Mouse (Mus musculus): ENCODE measurements at regions not wholly inside any gene's neighbourhood (a gene's known extent, or its start where the extent isn't known, plus 50 kb on each side); places are given as distances from the start of the nearest gene placed in this dataset.

DNA sequence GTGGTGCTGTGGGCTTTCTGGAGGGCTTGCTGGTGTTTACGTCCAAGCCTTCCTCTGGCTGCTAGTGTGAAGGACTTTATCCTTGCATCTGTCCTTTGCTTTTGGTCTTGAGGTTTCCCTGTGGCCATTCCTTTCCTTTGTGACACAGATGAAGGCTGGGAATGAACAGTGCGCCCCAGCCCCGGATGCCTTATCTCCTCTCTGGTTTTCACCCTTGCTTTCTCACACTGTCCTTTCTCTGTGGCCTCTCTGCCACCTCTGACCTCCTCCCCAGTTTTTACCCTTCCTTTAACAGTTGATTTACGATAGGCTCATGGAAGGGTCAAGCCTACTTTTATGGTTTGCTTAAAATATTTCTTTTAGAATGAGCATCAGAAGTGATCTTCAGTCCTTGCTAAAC lies 53.2 kb downstream of the Gas1 start:
- Histone ChIP-seq H3K4me1 (peaks cover 42% of the 10 kb centered on the region), H3K36me3 (no peaks in the 10 kb centered on the region), H3K4me2 (replicated peaks) (no peak overlapping the region), H3K9ac (no peak overlapping the region), H3K4me3 (no peak overlapping the region), H3K9me3 (0 out of 2 replicates have a peak, but pooled peaks cover 2% of the 10 kb centered on the region), H3K27me3 (peaks cover 10% of the 10 kb centered on the region; the same call in 1 of the 2 replicates), H3K27ac (no peak overlapping the region)
- 33% methylated on average over 4 of the region's 4 CpGs for WGBS
- no peak for ATAC-seq (ENCODE audit: low FRiP score, low read depth)

DNA sequence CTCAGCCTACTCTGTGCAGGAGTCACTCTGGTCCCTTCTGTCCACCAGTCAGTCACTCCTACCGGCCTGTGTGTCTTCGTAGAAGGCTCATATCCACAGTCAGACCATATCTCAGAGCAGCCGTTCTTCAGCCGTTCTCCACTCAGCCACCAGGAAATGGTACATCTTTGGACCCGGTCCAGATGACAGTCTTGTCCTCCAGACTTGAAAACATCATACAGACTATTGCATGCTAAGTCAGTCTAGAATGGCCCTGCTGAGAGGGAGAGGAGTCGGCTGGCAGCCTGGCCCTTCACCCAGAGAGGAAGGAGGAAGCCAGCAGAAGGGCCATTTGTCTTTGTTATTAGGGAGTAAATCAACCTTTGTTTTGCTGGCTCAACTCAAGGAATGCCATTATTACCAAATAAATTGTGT lies 54.0 kb downstream of the Gas1 start:
- Histone ChIP-seq H3K27ac (no peak overlapping the region), H3K9ac (0 out of 2 replicates have a peak overlapping the region, but pooled peaks have one; percentile 19), H3K9me3 (0 out of 2 replicates have a peak, but pooled peaks cover 3% of the 10 kb centered on the region), H3K36me3 (no peaks in the 10 kb centered on the region), H3K4me1 (peaks cover 42% of the 10 kb centered on the region), H3K4me3 (no peak overlapping the region), H3K27me3 (peaks cover 10% of the 10 kb centered on the region; the same call in 1 of the 2 replicates), H3K4me2 (replicated peaks) (peak overlapping the region; percentile 21)
- 26% methylated on average over 6 of the region's 6 CpGs for WGBS
- ATAC-seq (ENCODE audit: low FRiP score, low read depth), result no peak

DNA sequence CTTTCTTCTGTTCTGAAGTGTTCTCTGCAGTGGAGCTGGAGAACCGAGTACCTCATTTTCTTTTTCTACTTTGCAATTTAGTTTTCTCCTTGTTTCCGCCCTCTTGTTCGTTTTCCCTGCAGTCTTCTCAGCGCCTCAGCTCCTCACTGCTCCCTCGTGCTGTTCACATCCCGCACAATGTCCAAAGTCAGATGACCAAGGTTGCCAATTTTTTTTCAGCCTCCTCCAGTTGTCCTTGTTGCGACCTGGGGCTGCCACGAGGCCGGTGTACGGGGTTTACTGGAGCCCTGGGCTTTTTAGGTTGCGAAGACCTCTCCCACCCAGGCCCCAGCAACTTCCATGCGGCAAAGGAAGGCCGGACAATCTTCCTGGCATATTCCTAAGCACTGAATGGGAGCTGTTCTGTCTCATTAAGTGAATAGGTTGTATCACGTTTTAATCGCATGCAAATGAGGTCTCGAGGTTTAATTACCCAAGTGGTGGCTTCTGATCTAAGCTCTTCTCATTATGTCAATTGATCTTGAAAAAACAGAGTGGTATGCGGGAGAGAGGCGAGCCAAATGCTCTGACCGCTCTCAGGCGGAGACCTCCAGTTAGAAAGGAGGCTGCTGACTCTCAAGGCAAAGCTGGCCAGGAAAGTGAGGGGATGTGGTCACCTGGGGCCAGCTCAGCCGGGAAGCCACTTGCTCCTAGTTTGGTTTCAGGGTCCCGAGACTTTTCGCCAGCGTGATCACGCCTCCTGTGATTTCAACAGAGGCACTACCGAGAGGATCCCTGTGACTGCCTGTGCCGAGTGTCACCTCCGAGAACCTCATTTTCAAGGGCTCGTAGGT lies 54.6 kb downstream of the Gas1 start:
- H3K4me3 ChIP-seq, result no peak overlapping the region
- no peak overlapping the region for H3K27ac ChIP-seq
- ATAC-seq (ENCODE audit: low FRiP score, low read depth), result no peak
- peaks cover 9% of the 10 kb centered on the region; the same call in 1 of the 2 replicates for H3K27me3 ChIP-seq
- peaks cover 42% of the 10 kb centered on the region for H3K4me1 ChIP-seq
- 0 out of 2 replicates have a peak overlapping the region, but pooled peaks have one; percentile 19 for H3K9ac ChIP-seq
- 35% methylated on average over 29 of the region's 29 CpGs for WGBS
- peak overlapping the region; percentile 21 for H3K4me2 ChIP-seq (replicated peaks)
- 0 out of 2 replicates have a peak, but pooled peaks cover 3% of the 10 kb centered on the region for H3K9me3 ChIP-seq
- H3K36me3 ChIP-seq, result no peaks in the 10 kb centered on the region

DNA sequence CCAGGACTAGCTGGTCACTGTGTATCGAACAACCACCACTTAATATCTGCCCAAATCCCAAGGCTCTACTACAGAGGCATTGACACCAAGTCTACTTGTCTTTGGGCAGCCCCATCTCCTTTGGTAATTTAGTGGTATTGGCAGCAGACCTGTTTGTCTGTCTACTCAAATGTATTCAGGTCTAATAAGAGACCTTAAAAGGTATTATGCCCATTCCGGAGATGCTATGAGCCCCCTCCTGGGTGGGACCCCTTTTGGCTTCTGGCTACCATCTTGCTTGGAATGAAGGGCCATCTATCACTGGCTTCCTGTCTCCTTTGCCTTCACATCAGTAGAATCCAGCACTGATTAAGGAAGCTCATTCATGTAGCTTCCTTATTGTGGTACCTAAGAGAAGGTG lies 65.7 kb downstream of the Gas1 start:
- no peaks in the 10 kb centered on the region for H3K27me3 ChIP-seq
- H3K27ac ChIP-seq, result peak overlapping the region; percentile 95
- no peak for ATAC-seq (ENCODE audit: low FRiP score, low read depth)
- no peaks in the 10 kb centered on the region for H3K9me3 ChIP-seq
- H3K9ac ChIP-seq, result no peak overlapping the region
- H3K4me3 ChIP-seq, result no peak overlapping the region
- H3K4me2 ChIP-seq (replicated peaks), result no peak overlapping the region
- 85% methylated on average over 2 of the region's 2 CpGs for WGBS
- H3K36me3 ChIP-seq, result no peaks in the 10 kb centered on the region
- H3K4me1 ChIP-seq, result peaks cover 38% of the 10 kb centered on the region

DNA sequence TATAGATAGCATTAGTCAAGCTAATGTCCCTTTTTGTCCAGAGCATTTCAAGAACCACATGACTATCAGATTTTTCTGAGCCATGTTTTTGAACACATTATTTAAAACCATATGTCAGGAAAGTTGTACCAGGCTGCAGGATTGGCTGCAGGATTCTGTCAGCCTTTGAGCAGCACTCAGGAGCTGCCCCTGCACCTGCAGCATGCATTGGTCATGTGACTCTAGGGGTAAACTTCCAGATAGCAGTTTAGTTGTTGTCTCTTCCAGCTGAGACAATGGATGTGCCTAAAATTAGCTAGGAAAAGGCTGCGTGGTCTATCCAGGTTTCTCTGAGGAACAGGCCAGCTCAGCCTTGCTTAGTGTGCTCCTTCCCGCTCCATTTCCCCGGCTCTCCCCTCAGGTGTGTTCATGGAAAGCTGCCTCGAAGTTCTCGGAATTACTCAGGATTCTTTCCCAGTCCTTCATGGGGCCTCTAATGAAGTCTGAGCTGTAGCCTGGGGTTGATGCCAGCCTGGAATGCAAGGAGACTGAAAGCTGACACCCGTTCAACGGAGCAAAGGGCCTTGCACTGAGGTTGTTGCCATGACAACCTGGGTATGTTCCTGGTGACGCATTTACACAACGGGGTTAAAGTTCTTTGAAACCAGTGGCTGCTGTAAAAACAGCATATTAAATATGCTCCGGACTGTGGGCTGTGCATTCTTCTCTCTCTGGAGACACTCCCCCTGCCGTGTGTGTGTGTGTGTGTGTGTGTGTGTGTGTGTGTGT lies 66.9 kb downstream of the Gas1 start:
- no peak overlapping the region for H3K9ac ChIP-seq
- H3K9me3 ChIP-seq, result no peaks in the 10 kb centered on the region
- no peak overlapping the region for H3K4me3 ChIP-seq

DNA sequence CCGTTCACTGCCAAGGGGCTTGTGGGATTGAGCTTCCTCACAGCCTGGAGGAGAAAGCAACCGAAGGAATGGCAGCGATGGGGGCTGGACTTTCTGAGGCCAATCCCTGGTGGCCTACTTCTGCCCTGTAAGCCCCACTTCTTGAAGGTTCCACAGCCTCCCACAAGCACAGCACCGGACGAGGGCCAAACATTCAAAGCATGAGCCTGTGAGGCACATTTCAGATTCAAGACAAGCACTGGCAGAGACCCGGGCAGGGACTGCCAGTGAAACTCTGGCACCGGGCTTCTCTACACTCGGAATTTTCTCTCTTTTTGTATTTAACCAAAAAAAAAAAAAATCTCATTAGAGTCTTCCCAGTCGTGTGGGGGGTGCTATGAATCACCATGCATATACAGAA lies 71.9 kb downstream of the Gas1 start:
- H3K36me3 ChIP-seq, result no peaks in the 10 kb centered on the region
- H3K27me3 ChIP-seq, result no peaks in the 10 kb centered on the region
- no peak for ATAC-seq (ENCODE audit: low FRiP score, low read depth)
- WGBS, result 88% methylated on average over 9 of the region's 9 CpGs
- H3K4me2 ChIP-seq (replicated peaks), result no peak overlapping the region
- peaks cover 34% of the 10 kb centered on the region for H3K4me1 ChIP-seq
- H3K9ac ChIP-seq, result no peak overlapping the region
- no peak overlapping the region for H3K4me3 ChIP-seq
- H3K27ac ChIP-seq, result peak overlapping the region; percentile 10; the same call in 1 of the 2 replicates
- no peaks in the 10 kb centered on the region for H3K9me3 ChIP-seq

More for the DNA sequence above, 66.9 kb downstream of the Gas1 start:
- Histone ChIP-seq H3K4me1 (peaks cover 40% of the 10 kb centered on the region), H3K36me3 (no peaks in the 10 kb centered on the region), H3K27me3 (no peaks in the 10 kb centered on the region), H3K27ac (peak overlapping the region; percentile 95), H3K4me2 (replicated peaks) (peak overlapping the region; percentile 49)
- ATAC-seq (ENCODE audit: low FRiP score, low read depth), result peak; percentile 97
- whole genome bisulfite sequencing, result 2% methylated on average over 11 of the region's 11 CpGs

DNA sequence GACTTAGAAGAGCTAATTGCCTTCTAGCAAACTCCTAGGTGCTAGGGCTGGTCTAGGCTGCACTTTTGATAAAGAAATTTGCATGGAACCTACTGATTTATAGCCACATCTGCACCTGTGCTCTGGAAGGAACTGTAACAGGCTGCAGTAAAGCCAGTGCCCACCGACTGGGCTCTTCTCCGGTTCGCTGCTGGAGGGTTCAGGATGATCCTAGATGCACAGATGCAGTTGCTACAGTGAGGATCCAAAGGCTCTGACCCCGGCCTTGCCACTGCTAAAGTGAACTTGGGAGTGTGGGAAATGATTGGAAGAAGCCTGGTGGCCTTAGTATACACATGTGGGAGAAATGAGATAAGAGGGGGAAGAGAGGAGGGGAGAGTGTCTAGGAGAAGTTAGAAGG lies 75.5 kb downstream of the Gas1 start:
- WGBS, result 40% methylated on average over 4 of the region's 4 CpGs
- no peaks in the 10 kb centered on the region for H3K27me3 ChIP-seq
- H3K27ac ChIP-seq, result peak overlapping the region; percentile 73; the same call in 1 of the 2 replicates
- H3K9ac ChIP-seq, result no peak overlapping the region
- H3K4me3 ChIP-seq, result no peak overlapping the region
- H3K4me2 ChIP-seq (replicated peaks), result no peak overlapping the region
- peaks cover 55% of the 10 kb centered on the region for H3K4me1 ChIP-seq
- no peaks in the 10 kb centered on the region for H3K36me3 ChIP-seq
- H3K9me3 ChIP-seq, result no peaks in the 10 kb centered on the region
- no peak for ATAC-seq (ENCODE audit: low FRiP score, low read depth)

DNA sequence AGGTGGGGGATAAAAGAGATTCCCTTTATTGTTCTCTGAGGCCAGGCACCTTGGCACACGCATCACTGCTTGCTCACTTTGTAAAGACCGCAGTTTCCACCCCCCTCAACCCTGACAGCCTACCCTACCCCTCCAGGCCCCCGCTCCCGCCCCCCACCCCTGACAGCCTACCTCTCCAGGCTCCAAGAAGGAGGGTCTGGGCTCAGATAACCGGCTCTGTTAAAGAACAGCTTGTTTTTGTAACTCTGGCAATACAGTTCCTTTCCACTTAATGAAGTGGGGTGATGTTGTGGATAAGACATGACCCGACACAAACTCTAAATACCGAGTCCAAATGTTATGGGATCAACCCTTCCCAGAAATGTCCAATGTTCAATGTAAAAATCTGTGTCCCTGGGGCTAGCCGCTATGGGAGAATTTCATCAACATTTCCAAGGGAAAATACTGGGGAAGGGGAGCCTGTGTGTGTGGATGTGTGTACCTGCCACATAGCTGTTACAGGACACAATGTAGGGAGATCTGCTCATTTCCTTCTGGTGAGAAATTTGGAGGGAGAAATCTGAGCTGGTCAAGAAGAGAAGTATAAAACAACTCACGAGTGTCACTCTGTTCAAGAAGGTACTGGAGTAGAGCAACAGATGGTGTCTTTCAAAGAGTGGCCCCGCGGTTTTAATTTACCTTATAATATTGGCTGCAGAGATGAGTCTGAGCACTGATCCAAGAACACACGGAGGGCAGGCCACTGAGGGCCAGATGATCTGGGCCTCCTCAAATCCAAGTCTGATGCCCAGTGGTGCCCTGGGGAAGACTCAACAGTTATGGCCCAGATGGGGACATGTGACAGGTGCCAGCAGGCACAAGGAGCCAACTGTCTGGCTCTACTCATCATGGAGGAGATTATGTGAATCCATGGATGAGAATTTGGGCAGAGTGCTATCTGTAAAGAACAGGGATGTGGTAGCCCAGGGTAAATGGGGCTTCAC lies 76.7 kb downstream of the Gas1 start:
- peak overlapping the region; percentile 73 for H3K27ac ChIP-seq
- ATAC-seq (ENCODE audit: low FRiP score, low read depth), result peak; percentile 75; the same call in 1 of the 2 replicates
- H3K4me1 ChIP-seq, result peaks cover 67% of the 10 kb centered on the region
- no peak overlapping the region for H3K9ac ChIP-seq
- H3K27me3 ChIP-seq, result no peaks in the 10 kb centered on the region
- no peaks in the 10 kb centered on the region for H3K9me3 ChIP-seq
- H3K36me3 ChIP-seq, result no peaks in the 10 kb centered on the region
- no peak overlapping the region for H3K4me3 ChIP-seq
- 52% methylated on average over 12 of the region's 12 CpGs for WGBS
- peak overlapping the region; percentile 21; the same call in 1 of the 2 replicates for H3K4me2 ChIP-seq (replicated peaks)

DNA sequence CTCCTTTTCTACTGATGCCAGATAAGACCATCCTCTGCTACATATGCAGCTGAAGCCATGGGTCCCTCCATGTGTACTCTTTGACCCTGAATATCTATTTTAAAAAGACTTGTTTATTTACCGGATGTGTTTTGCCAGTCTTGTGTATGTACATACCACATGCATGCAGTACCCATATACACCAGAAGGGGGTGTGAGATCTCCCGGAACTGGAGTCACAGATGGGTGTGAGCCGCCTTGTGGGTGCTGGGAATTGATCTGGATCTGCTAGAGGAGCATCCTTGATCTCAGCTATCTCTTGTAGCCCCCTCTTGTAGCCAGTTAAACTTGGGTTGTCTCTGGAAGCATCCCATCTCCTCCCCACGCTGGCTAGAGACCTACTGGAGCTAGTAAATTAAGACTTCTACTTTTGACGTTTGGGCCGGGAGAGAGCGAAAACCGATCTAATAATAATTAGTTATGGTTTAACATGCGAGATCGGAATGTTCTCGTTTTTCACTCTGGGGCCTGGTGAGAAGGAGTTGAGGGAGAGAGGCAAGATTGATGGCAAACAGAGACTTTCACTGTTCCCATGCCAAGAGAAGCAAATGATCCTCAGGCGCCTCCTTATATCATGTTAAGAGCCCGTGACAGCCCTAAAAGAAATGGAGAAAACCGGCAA lies 77.6 kb downstream of the Gas1 start:
- Histone ChIP-seq H3K9ac (no peak overlapping the region), H3K27ac (peak overlapping the region; percentile 73; the same call in 1 of the 2 replicates), H3K36me3 (no peaks in the 10 kb centered on the region), H3K4me3 (no peak overlapping the region), H3K4me1 (peaks cover 68% of the 10 kb centered on the region), H3K27me3 (no peaks in the 10 kb centered on the region), H3K9me3 (no peaks in the 10 kb centered on the region), H3K4me2 (replicated peaks) (peak overlapping the region; percentile 21; the same call in 1 of the 2 replicates)
- WGBS, result 43% methylated on average over 14 of the region's 14 CpGs
- ATAC-seq (ENCODE audit: low FRiP score, low read depth), result peak; percentile 78; the same call in 1 of the 2 replicates

DNA sequence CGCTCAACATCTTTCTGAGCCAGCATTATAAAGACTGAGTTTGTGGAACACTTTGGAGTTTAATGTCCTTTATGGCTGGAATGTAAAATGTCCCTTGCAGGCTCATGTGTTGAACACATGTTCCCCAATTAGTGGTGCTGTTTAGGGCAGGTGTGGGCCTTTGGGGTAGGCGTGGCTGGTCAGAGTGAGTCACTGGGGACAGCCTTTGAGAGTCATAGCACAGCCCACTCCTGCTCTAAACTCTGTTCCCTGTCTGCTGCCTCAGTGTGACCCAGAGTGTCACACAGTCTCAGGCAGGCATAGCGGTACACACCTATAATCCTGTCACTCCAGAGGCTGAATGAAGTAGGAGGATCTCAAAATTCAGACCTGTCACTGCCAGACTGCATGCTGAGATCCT lies 78.8 kb downstream of the Gas1 start:
- Histone ChIP-seq H3K36me3 (no peaks in the 10 kb centered on the region), H3K4me1 (peaks cover 68% of the 10 kb centered on the region), H3K9ac (no peak overlapping the region), H3K9me3 (no peaks in the 10 kb centered on the region), H3K4me2 (replicated peaks) (no peak overlapping the region), H3K27me3 (no peaks in the 10 kb centered on the region), H3K4me3 (no peak overlapping the region), H3K27ac (peak overlapping the region; percentile 90)
- WGBS, result 24% methylated on average over 3 of the region's 3 CpGs
- peak; percentile 76 for ATAC-seq (ENCODE audit: low FRiP score, low read depth)

DNA sequence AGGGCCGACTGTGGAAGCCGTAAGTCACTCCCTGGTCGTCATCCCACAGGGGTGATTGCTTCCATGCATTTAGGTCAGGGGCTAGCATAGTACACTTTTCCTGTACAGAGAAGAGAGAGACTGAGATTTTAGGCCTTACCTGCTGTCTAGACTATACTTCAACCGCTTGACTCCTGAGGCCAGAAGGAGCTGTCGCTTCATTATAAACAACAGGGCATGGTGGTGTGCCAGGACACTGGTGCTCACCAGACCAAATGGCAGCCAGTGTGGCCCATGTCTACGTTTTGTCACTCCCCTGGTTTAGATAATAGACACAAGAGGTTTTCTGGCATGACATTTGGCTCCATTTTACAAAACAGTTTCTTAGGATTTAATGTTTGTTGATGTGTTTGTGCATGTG lies 79.4 kb downstream of the Gas1 start:
- WGBS, result 26% methylated on average over 6 of the region's 6 CpGs
- Histone ChIP-seq H3K4me3 (no peak overlapping the region), H3K27ac (peak overlapping the region; percentile 90), H3K27me3 (no peaks in the 10 kb centered on the region), H3K9ac (no peak overlapping the region), H3K9me3 (no peaks in the 10 kb centered on the region), H3K4me2 (replicated peaks) (peak overlapping the region; percentile 25; the same call in 1 of the 2 replicates), H3K4me1 (peaks cover 68% of the 10 kb centered on the region), H3K36me3 (no peaks in the 10 kb centered on the region)
- ATAC-seq (ENCODE audit: low FRiP score, low read depth), result no peak

Measured in limb, embryonic 13.5 days (tissue).